Mouse (Mus musculus) inflammation-experienced regulatory T-cells (primary cell): ENCODE data around the gene Slc18b1. TPM values are rescaled to one million over a fixed set of nuclear protein-coding genes. Genes with fewer than 3 reads are reported as not detected.

Experiments
- polyA plus RNA-seq, 2 experiments: library from polyadenylated mRNA; unstranded; fragments of 100-300 nt; shearing (Covaris generic); gene quantifications; one replicate each; pipeline ENCODE4 v1.2.1; 2017

Slc18b1 gene
- 1 to 10 TPM in 1 of 2 experiments, under 1 TPM in 1; 0.53 to 1.4 TPM for polyA plus RNA-seq

DNA sequence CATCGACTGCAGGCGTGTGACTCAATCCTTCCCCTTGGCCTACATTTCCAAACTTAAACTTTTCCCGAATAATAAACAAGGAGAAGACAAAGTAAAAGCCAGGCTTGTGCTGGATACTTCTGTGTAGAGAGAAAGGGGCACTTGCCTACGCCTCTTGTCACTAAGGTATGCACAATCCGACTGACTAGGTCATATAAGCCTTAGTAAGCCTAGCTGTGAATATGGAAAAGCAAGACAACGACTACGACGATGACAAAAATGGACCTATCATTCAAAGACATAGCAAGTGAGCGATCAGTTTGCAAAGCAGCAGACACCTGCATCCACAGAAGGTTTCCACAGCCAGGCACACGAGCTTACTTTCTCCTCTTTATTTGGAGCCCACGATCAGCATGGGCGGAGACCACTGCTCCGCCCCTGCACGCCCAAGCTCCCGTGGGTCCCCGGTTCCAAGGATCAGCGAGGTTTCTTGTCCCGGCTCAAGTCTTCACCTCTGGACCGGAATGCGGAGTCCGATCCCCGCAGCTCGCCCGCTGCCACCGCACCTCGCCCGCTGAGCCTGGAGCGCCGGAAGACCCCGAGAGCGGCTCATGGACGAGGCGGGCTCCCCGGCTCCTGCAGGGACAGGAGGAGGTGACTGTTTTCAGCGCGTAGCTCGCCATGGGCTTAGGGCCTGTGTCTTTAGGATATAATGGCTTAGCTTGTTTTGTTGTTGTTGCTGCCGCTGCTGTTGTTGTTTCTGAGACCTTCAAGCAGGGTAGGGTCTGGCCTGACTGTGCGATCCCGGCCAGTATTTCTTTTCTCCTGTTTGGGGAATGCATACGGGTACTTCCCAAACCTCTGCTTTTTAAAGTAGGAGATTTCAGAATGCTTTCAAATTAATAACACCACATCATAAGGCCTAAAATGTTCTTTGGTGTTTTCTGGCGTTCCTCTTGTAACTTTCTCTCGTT, at the start of gene Slc18b1:
Slc18b1 (plus strand) TSS at position 436 of the 953 bp plus-strand sequence.

DNA sequence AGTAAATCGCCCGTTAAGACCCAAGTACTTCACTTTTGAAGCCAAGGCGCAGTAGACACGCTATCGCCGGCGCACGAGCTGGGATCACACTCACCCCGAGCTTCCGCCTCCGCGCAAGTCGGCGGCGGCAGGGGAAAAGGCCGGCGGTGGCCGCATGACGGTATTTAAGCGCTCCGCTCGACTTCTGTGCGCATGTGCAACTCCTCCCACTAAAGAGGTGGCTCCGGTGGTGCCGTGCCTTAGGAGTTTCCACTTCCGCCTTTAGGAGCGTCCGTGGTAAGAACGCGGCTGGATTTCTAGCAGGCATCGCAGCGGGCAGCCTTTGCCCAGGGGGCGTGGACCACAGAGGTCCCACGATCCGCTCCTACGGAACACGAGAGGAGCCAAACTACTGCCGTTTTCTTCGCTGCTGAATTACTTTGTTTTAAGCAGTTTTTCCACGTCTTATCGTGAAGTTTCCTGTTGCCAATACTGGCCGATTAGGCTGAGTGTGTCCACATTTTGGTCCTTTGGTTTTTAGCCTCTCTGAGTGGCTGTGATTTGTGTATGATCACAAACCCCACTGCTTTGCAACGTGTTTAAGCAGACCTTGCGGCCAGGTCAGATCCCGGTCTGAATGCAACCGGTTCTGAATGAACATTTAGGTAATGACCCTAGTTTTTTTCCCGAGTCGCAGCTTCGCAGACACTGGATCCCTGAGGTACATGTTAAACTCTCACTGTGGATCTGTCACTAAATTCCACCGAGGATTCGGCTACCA, 9.5 kb upstream of the Slc18b1 start, which contains the start of gene Rps12:
Rps12 (minus strand) TSS at position 214 of the 760 bp plus-strand sequence.

DNA sequence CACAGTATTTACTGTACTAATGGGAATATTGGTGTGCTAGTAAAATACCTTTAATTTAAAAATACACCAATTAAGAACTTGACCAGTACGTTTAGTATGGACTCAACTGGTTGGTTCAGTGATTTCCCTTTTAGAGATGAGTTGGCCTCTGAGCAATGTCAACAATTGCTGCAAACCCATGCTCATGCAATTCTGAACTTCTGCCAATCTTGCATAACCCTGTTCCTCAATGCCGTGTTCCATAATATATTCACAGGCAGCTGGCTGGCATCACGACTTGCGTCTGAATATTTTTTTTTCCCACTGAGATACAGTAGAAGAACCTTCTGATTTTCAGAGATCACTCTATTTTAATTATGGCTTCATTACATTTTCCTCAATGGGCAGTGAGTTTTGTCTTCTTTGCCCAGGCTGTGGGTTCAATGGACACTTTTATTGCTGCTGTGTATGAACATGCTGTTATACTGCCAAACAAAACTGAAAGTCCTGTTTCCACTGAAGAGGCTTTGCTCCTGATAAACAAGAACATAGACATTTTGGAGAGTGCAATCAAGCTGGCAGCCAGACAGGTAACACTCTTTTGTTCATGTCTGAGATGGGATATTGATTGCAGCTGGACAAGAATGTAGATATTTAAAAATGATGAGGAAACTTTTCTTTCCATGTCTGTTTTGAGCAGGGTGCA, 54.6 kb downstream of the Slc18b1 start, which contains the start of gene Vnn3:
Vnn3 (plus strand) TSS at position 235 of the 685 bp plus-strand sequence.

Other genes starting within 250 kb of the Slc18b1 start
- gene Rps12, start 9.7 kb upstream of the Slc18b1 start, polyA plus RNA-seq, result 10 to 100 TPM; 21.7 to 29.9 TPM
- under 1 TPM; 0.11 to 0.16 TPM for gene Vnn3, start 54.5 kb downstream of the Slc18b1 start, polyA plus RNA-seq
- under 1 TPM; 0.53 to 0.74 TPM for gene Vnn1, start 97.7 kb downstream of the Slc18b1 start, polyA plus RNA-seq
- gene Taar1, start 123.4 kb downstream of the Slc18b1 start, polyA plus RNA-seq, result 1 to 10 TPM in 1 of 2 experiments, not detected in 1; 1.7 TPM
- gene Taar2, start 141.6 kb downstream of the Slc18b1 start, polyA plus RNA-seq, result not detected
- gene Taar3, start 152.6 kb downstream of the Slc18b1 start, polyA plus RNA-seq, result not detected
- gene Taar4, start 163.5 kb downstream of the Slc18b1 start, polyA plus RNA-seq, result not detected
- gene Taar5, start 173.7 kb downstream of the Slc18b1 start, polyA plus RNA-seq, result 1 to 10 TPM in 1 of 2 experiments, not detected in 1; 1.2 TPM
- gene Taar6, start 188.7 kb downstream of the Slc18b1 start, polyA plus RNA-seq, result under 1 TPM in 1 of 2 experiments, not detected in 1; 0.16 TPM
- under 1 TPM in 1 of 2 experiments, not detected in 1; 0.36 TPM for gene Taar7a, start 196.5 kb downstream of the Slc18b1 start, polyA plus RNA-seq
- under 1 TPM in 1 of 2 experiments, not detected in 1; 0.98 TPM for gene Taar7b, start 203.0 kb downstream of the Slc18b1 start, polyA plus RNA-seq
- gene Taar7d, start 230.2 kb downstream of the Slc18b1 start, polyA plus RNA-seq, result not detected
- gene Taar7e, start 240.6 kb downstream of the Slc18b1 start, polyA plus RNA-seq, result under 1 TPM; 0.46 to 0.50 TPM